Mouse (Mus musculus) erythroblast, embryonic 14.5 days (primary cell): ENCODE data around the gene C2cd2l. TPM values are rescaled to one million over a fixed set of nuclear protein-coding genes. Genes with fewer than 3 reads are reported as not detected.

ENCODE experiments used
- H3K27me3 ChIP-seq: 2 replicates; pipeline ENCODE4 v1.6.1; 2012; ENCODE audit warnings: inconsistent platforms; ENCODE audit not compliant: control insufficient read depth
- H3K36me3 ChIP-seq: 2 replicates; pipeline ENCODE4 v1.6.1; 2012; ENCODE audit warnings: mild to moderate bottlenecking, inconsistent platforms; ENCODE audit not compliant: control insufficient read depth
- H3K4me1 ChIP-seq: 2 replicates; pipeline ENCODE4 v1.6.1; 2012; ENCODE audit warnings: inconsistent platforms; ENCODE audit not compliant: control insufficient read depth
- H3K4me3 ChIP-seq: replicated peaks from 2 replicates; pipeline ENCODE3; 2012; ENCODE audit warnings: moderate library complexity, mild to moderate bottlenecking, inconsistent platforms
- H3K9me3 ChIP-seq: 2 replicates; pipeline ENCODE4 v1.6.1; 2012; ENCODE audit warnings: low read length, inconsistent platforms, mixed read lengths; ENCODE audit not compliant: control insufficient read depth
- GATA1 ChIP-seq: IDR thresholded peaks from 2 replicates; pipeline ENCODE4 v1.6.1; 2012; ENCODE audit warnings: low read length, inconsistent platforms, mixed read lengths
- TAL1 ChIP-seq: IDR thresholded peaks from 3 replicates; pipeline ENCODE4 v1.6.1; 2012; ENCODE audit warnings: low read length, inconsistent platforms, mixed read lengths
- polyA plus RNA-seq: library from polyadenylated mRNA; stranded (reverse); fragments of >175 nt; gene quantifications from 2 replicates; pipeline ENCODE4 v1.2.3, GENCODE M21; 2012

The C2cd2l gene
- polyA plus RNA-seq, 1 experiment: 25.4 TPM

DNA sequence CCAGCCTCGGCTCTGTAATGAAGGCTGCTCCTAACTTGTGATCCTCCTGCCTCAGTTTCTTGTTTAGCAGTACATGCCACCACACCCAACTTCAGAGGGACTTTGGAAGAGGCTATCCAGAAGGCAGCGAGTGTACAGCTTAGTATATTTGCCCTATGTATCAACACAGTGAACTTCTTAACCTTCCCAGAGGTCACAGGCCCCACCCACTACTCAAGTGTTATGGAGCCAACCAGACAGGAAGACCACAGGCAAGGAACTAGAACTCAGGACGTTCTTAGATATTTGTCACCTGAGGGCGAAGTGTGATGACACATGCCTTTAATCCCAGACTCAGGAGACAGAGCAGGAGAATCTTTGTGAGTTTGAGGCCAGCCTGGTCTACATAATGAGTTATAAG, 27.5 kb upstream of the C2cd2l start:
- TF ChIP-seq GATA1 (no peak), TAL1 (no peak)
- peaks cover 84% of the 10 kb centered on the region for H3K36me3 ChIP-seq
- H3K27me3 ChIP-seq: no peaks in the 10 kb centered on the region
- H3K9me3 ChIP-seq: peaks cover 6% of the 10 kb centered on the region
- H3K4me3 ChIP-seq: no peak overlapping the region
- peaks cover 42% of the 10 kb centered on the region for H3K4me1 ChIP-seq

DNA sequence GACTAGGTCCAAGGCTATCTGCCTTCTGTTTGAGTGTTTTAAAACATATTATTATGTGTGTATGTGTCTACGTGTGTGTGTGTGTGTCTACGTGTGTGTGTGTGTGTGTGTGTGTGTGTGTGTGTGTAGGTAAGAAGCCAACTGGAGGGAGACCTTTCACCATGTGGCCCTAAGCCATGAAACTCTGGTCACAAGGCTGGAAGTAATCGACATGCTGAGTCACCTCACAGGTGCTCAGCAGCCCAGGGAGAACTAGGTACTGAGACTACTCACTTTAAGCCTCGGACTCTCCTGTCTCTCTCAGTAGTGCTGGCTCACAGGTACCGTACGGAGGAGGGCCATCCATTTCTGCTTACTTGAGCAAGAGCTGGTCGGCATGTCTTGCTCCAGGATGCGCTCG, 27.1 kb upstream of the C2cd2l start:
- Histone ChIP-seq H3K27me3 (no peaks in the 10 kb centered on the region), H3K4me1 (peaks cover 40% of the 10 kb centered on the region), H3K36me3 (peaks cover 84% of the 10 kb centered on the region), H3K9me3 (peaks cover 6% of the 10 kb centered on the region), H3K4me3 (no peak overlapping the region)
- no peak for TF ChIP-seq GATA1
- no peak for TF ChIP-seq TAL1

DNA sequence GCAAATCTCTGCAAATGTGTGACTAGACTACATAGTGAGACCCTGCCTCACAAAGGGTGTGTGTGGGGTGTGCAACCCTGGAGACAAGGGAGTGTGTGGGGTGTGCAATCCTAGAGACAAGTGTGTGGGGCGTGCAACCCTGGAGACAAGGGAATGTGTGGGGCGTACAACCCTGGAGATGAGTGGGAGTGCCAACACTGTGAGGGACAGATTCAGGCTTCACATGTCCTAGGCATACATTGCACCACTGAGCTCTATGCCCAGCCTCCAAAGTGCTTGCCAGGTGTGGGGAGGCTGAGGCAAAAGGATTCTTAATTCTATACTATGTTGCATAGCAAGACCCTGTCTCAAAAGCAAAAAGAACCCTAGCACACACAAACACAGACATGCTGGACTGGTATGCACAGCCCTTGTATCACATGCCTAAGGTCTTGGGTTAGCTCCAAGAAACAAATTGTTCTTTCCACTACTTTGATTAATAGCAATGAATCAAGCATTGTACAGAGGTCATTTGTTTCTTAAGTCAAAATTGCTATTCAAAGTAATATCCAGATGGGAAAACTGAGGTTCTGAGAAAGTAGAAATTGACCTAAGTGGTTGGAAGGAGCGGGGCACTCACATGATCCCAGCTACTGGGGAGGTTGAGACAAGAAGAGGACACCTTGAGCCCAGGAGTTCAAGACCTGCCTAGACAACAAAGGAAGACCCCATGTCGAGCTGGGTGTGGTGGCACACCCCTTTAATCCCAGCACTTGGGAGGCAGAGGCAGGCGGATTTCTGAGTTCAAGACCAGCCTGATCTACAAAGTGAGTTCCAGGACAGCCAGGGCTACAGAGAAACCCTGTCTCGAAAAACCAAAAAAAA, 25.7 kb upstream of the C2cd2l start:
- TF ChIP-seq TAL1 (no peak), GATA1 (no peak)

GRCm38 (mm10) chr9:44343781-44344421, 23.8 kb upstream of the C2cd2l start, which contains the start of gene Hmbs:
TSS of gene Hmbs (minus strand) at chr9:44344228.
- peaks cover 51% of the 10 kb centered on the region for H3K4me1 ChIP-seq
- peaks cover 86% of the 10 kb centered on the region for H3K36me3 ChIP-seq
- H3K4me3 ChIP-seq: peak within 1 kb of the TSS; percentile 70
- no peak for TF ChIP-seq GATA1
- no peak for TF ChIP-seq TAL1
- H3K27me3 ChIP-seq: no peaks in the 10 kb centered on the region
- peaks cover 5% of the 10 kb centered on the region for H3K9me3 ChIP-seq

More for the DNA sequence above, 25.7 kb upstream of the C2cd2l start:
- H3K27me3 ChIP-seq: no peaks in the 10 kb centered on the region
- peaks cover 6% of the 10 kb centered on the region for H3K9me3 ChIP-seq
- H3K36me3 ChIP-seq: peaks cover 84% of the 10 kb centered on the region
- peaks cover 40% of the 10 kb centered on the region for H3K4me1 ChIP-seq
- peak overlapping the region; percentile 17 for H3K4me3 ChIP-seq

GRCm38 (mm10) chr9:44343290-44343689, 23.2 kb upstream of the C2cd2l start:
- TF ChIP-seq GATA1: peak; percentile 99
- TF ChIP-seq TAL1: peak; percentile 93
- H3K36me3 ChIP-seq: peaks cover 86% of the 10 kb centered on the region
- no peaks in the 10 kb centered on the region for H3K27me3 ChIP-seq
- H3K4me3 ChIP-seq: peak overlapping the region; percentile 70
- no peaks in the 10 kb centered on the region; the same call in 1 of the 2 replicates for H3K9me3 ChIP-seq
- H3K4me1 ChIP-seq: peaks cover 53% of the 10 kb centered on the region

- Histone ChIP-seq H3K27me3 (no peaks in the 10 kb centered on the region), H3K4me3 (peak overlapping the region; percentile 70), H3K9me3 (no peaks in the 10 kb centered on the region; the same call in 1 of the 2 replicates), H3K36me3 (peaks cover 86% of the 10 kb centered on the region), H3K4me1 (peaks cover 55% of the 10 kb centered on the region)
- TF ChIP-seq TAL1: no peak
- TF ChIP-seq GATA1: no peak
Measured at GRCm38 (mm10) chr9:44342605-44343004, 22.5 kb upstream of the C2cd2l start.

DNA sequence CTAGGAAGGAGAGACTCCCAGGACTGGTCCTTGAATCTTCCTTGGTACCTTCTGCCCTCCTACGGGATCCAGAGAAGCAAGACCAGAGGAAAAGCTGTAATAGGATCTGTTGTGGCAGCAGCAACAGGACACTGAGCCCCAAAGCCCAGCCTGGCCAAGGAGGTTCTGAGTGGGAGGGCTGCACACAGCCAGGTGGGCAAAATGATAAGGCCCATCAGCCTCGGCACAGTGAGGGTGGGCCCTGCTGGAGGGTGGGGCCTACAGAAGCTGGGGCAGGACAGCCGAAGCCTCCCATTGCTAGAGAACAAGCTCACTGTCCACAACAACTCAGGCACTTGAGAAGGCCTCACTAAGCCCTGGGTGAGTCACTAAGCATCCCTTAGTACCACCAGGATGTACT, 22.1 kb upstream of the C2cd2l start:
- Histone ChIP-seq H3K4me3 (peak overlapping the region; percentile 70), H3K4me1 (peaks cover 55% of the 10 kb centered on the region), H3K27me3 (no peaks in the 10 kb centered on the region), H3K9me3 (no peaks in the 10 kb centered on the region; the same call in 1 of the 2 replicates), H3K36me3 (peaks cover 86% of the 10 kb centered on the region)
- peak; percentile 86 for TF ChIP-seq GATA1
- peak; percentile 97 for TF ChIP-seq TAL1

GRCm38 (mm10) chr9:44341487-44341886, 21.4 kb upstream of the C2cd2l start:
- Histone ChIP-seq H3K36me3 (peaks cover 86% of the 10 kb centered on the region), H3K4me3 (peak overlapping the region; percentile 70), H3K27me3 (no peaks in the 10 kb centered on the region), H3K4me1 (peaks cover 61% of the 10 kb centered on the region), H3K9me3 (no peaks in the 10 kb centered on the region; the same call in 1 of the 2 replicates)
- TF ChIP-seq GATA1: no peak
- no peak for TF ChIP-seq TAL1

- Histone ChIP-seq H3K27me3 (no peaks in the 10 kb centered on the region), H3K4me1 (peaks cover 47% of the 10 kb centered on the region), H3K4me3 (peak overlapping the region; percentile 70), H3K9me3 (peaks cover 3% of the 10 kb centered on the region), H3K36me3 (peaks cover 92% of the 10 kb centered on the region)
- TF ChIP-seq GATA1: no peak
Measured at GRCm38 (mm10) chr9:44338574-44338973, 18.5 kb upstream of the C2cd2l start.
